Mouse (Mus musculus) lung, postnatal 14 days (tissue): ENCODE results near the gene Fetub.

ENCODE experiments used
- DNase-seq: peaks from one replicate; pipeline ENCODE4 v3.0.0; 2021

The Fetub gene

GRCm38 (mm10) chr16:22918034-22918433, at the start of gene Fetub:
TSS of gene Fetub (plus strand) at chr16:22918334.
- DNase-seq: no peak

- DNase-seq: no peak
Observed at GRCm38 (mm10) chr16:22872397-22872796, 45.7 kb upstream of the Fetub start.

GRCm38 (mm10) chr16:22873369-22873768, 44.8 kb upstream of the Fetub start:
- no peak for DNase-seq

GRCm38 (mm10) chr16:22876218-22877043, 41.7 kb upstream of the Fetub start:
- peak; percentile 48 for DNase-seq

GRCm38 (mm10) chr16:22877660-22878390, 40.3 kb upstream of the Fetub start:
- DNase-seq: no peak

- DNase-seq: no peak
Observed at GRCm38 (mm10) chr16:22878716-22879115, 39.4 kb upstream of the Fetub start.

GRCm38 (mm10) chr16:22879945-22880595, 38.1 kb upstream of the Fetub start:
- DNase-seq: no peak

- no peak for DNase-seq
Observed at GRCm38 (mm10) chr16:22880900-22881299, 37.2 kb upstream of the Fetub start.

- no peak for DNase-seq
Observed at GRCm38 (mm10) chr16:22881487-22881886, 36.6 kb upstream of the Fetub start.

- no peak for DNase-seq
Observed at GRCm38 (mm10) chr16:22883441-22883840, 34.7 kb upstream of the Fetub start.

GRCm38 (mm10) chr16:22885356-22885755, 32.8 kb upstream of the Fetub start:
- DNase-seq: no peak

GRCm38 (mm10) chr16:22886726-22887125, 31.4 kb upstream of the Fetub start:
- DNase-seq: no peak

GRCm38 (mm10) chr16:22888835-22889234, 29.3 kb upstream of the Fetub start:
- DNase-seq: no peak

GRCm38 (mm10) chr16:22889716-22890115, 28.4 kb upstream of the Fetub start:
- DNase-seq: no peak

- DNase-seq: no peak
Observed at GRCm38 (mm10) chr16:22890683-22891510, 27.2 kb upstream of the Fetub start, which contains the start of gene Ahsg. TSS of gene Ahsg (plus strand) at chr16:22891277.

GRCm38 (mm10) chr16:22891733-22892154, 26.4 kb upstream of the Fetub start:
- DNase-seq: no peak

GRCm38 (mm10) chr16:22894095-22894494, 24.0 kb upstream of the Fetub start:
- DNase-seq: no peak

- DNase-seq: no peak
Observed at GRCm38 (mm10) chr16:22896618-22897017, 21.5 kb upstream of the Fetub start.

GRCm38 (mm10) chr16:22899346-22899745, 18.8 kb upstream of the Fetub start:
- no peak for DNase-seq

GRCm38 (mm10) chr16:22899866-22900570, 18.1 kb upstream of the Fetub start:
- DNase-seq: no peak

- DNase-seq: no peak
Observed at GRCm38 (mm10) chr16:22901326-22901725, 16.8 kb upstream of the Fetub start.

- no peak for DNase-seq
Observed at GRCm38 (mm10) chr16:22909290-22909689, 8.8 kb upstream of the Fetub start.
